Mouse (Mus musculus) gastrocnemius, postnatal 10 days (tissue): Measurements from ENCODE around the gene Nkx1-1. TPM values are rescaled to one million over a fixed set of nuclear protein-coding genes. Genes with fewer than 3 reads are reported as not detected.

Experiments used
- DNase-seq: peaks from one replicate; pipeline ENCODE4 v3.0.0; 2021; ENCODE audit warnings: mixed read lengths
- total RNA-seq, 2 experiments: library from RNA; stranded (reverse); gene quantifications; 2 replicates each; pipeline ENCODE4 v1.2.3; 2021

Gene Nkx1-1
- total RNA-seq, 2 experiments from 2014 or later, result not detected

GRCm38 (mm10) chr5:33420313-33420712 is 13.5 kb downstream of the Nkx1-1 start:
- DNase-seq, result no peak

- no peak for DNase-seq
These were observed 33.0 kb downstream of the Nkx1-1 start for GRCm38 (mm10) chr5:33400819-33401218.

GRCm38 (mm10) chr5:33396828-33397227 is 36.9 kb downstream of the Nkx1-1 start:
- DNase-seq, result no peak

GRCm38 (mm10) chr5:33395693-33396092 is 38.1 kb downstream of the Nkx1-1 start:
- no peak for DNase-seq

- DNase-seq, result peak; percentile 73
These were observed 40.0 kb downstream of the Nkx1-1 start for GRCm38 (mm10) chr5:33393803-33394202.

- no peak for DNase-seq
These were observed 46.2 kb downstream of the Nkx1-1 start for GRCm38 (mm10) chr5:33387550-33387949.

Other genes with a start within 250 kb of the Nkx1-1 start
- gene Spon2, start 215.5 kb downstream of the Nkx1-1 start, total RNA-seq, result 10 to 100 TPM; 10.7 to 19.1 TPM
- gene Ctbp1, start 159.0 kb downstream of the Nkx1-1 start, total RNA-seq, result 100 to 1,000 TPM; 206 to 216 TPM
- gene Maea, start 98.5 kb downstream of the Nkx1-1 start, total RNA-seq, result 10 to 100 TPM; 75.7 to 77.0 TPM
- gene Uvssa, start 55.4 kb downstream of the Nkx1-1 start, total RNA-seq, result 1 to 10 TPM; 5.6 to 7.4 TPM
- gene Fam53a, start 195.7 kb upstream of the Nkx1-1 start, total RNA-seq, result 10 to 100 TPM; 52.0 to 56.6 TPM
- gene Gm9903, start 195.9 kb upstream of the Nkx1-1 start, total RNA-seq, result 1 to 10 TPM; 1.1 to 1.5 TPM
- gene Slbp, start 218.6 kb upstream of the Nkx1-1 start, total RNA-seq, result 10 to 100 TPM; 17.9 to 24.6 TPM
- gene Tacc3, start 224.2 kb upstream of the Nkx1-1 start, total RNA-seq, result 10 to 100 TPM; 15.7 to 19.8 TPM
- gene Tmem129, start 224.4 kb upstream of the Nkx1-1 start, total RNA-seq, result 10 to 100 TPM; 16.0 to 17.7 TPM